Mouse (Mus musculus): Measurements from ENCODE around the gene Nubpl. TPM values are rescaled to one million over a fixed set of nuclear protein-coding genes. Genes with fewer than 3 reads are reported as not detected.
"Not testable (repeated sequence)": the region's sequence is repeated elsewhere in the genome, so short reads cannot be mapped to it uniquely, and the experiment has no call there.

Nubpl gene
- polyA plus RNA-seq, 1 experiment, result 14.6 TPM

GRCm38 (mm10) chr12:52198471-52198870 is 100.9 kb downstream of the Nubpl start:
- Histone ChIP-seq H3K4me3 (ENCODE audit: insufficient read depth, low read depth, low read length) (no peak overlapping the region), H3K4me1 (ENCODE audit: control insufficient read depth, insufficient read depth, insufficient read length, low read length) (no peaks in the 10 kb centered on the region), H3K27ac (replicated peaks; ENCODE audit: low read depth, low read length) (no peak overlapping the region)

- no peaks in the 10 kb centered on the region for H3K4me1 ChIP-seq (ENCODE audit: control insufficient read depth, insufficient read depth, insufficient read length, low read length)
- H3K4me3 ChIP-seq (ENCODE audit: insufficient read depth, low read depth, low read length), result no peak overlapping the region
Measured at GRCm38 (mm10) chr12:52209121-52209610, 111.6 kb downstream of the Nubpl start.

GRCm38 (mm10) chr12:52211144-52211543 is 113.6 kb downstream of the Nubpl start:
- H3K27ac ChIP-seq (replicated peaks; ENCODE audit: low read depth, low read length), result no peak overlapping the region
- no peak overlapping the region for H3K4me3 ChIP-seq (ENCODE audit: insufficient read depth, low read depth, low read length)
- no peaks in the 10 kb centered on the region for H3K4me1 ChIP-seq (ENCODE audit: control insufficient read depth, insufficient read depth, insufficient read length, low read length)

More at GRCm38 (mm10) chr12:52209121-52209610, 111.6 kb downstream of the Nubpl start:
- H3K27ac ChIP-seq (replicated peaks; ENCODE audit: low read depth, low read length), result no peak overlapping the region

DNA sequence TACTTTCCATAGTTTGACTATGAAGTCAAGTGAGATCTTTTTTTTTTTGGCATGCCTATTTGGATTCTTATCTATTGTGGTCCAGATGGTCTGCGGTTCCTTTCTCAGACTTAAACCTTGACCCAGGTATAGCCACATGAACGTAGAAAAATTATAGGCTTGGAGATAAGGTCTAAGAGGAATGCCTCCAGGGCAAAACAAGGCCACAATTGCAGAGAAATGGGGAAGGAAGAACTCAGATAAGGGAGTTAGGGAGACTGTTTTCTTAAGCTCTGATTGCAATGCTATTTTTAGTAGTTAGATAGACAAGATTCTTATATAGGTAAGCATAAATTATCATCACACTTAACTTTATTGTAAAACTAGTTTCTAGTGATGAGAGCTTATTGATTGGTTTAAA is 117.3 kb downstream of the Nubpl start:
- no peak overlapping the region for H3K4me3 ChIP-seq (ENCODE audit: insufficient read depth, low read depth, low read length)
- H3K4me1 ChIP-seq (ENCODE audit: control insufficient read depth, insufficient read depth, insufficient read length, low read length), result no peaks in the 10 kb centered on the region

DNA sequence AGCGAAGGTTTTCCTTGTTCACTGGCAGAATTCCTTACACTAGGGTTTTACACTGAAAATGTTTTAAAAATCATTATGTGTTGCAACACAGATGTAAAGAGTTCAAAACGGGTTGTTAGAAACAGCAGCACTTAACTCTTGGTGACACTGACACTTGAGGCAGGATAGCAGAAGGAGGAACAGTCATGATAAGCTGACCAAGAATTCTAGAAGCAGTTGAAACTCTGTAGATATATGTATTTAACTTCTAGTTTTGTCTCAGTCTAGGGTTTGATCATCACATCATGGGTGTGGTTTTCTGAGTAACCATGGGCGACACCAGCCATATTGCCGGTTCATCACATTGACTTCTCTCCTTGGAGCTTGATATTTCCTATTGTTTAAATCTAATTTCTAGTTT is 127.4 kb downstream of the Nubpl start:
- H3K4me1 ChIP-seq (ENCODE audit: control insufficient read depth, insufficient read depth, insufficient read length, low read length), result no peaks in the 10 kb centered on the region
- H3K4me3 ChIP-seq (ENCODE audit: insufficient read depth, low read depth, low read length), result no peak overlapping the region
- H3K27ac ChIP-seq (replicated peaks; ENCODE audit: low read depth, low read length), result no peak overlapping the region

More for the DNA sequence above, 117.3 kb downstream of the Nubpl start:
- no peak overlapping the region for H3K27ac ChIP-seq (replicated peaks; ENCODE audit: low read depth, low read length)

- H3K4me3 ChIP-seq (ENCODE audit: insufficient read depth, low read depth, low read length), result no peak overlapping the region
- H3K27ac ChIP-seq (replicated peaks; ENCODE audit: low read depth, low read length), result no peak overlapping the region
Measured at GRCm38 (mm10) chr12:52228746-52229145, 131.2 kb downstream of the Nubpl start.

DNA sequence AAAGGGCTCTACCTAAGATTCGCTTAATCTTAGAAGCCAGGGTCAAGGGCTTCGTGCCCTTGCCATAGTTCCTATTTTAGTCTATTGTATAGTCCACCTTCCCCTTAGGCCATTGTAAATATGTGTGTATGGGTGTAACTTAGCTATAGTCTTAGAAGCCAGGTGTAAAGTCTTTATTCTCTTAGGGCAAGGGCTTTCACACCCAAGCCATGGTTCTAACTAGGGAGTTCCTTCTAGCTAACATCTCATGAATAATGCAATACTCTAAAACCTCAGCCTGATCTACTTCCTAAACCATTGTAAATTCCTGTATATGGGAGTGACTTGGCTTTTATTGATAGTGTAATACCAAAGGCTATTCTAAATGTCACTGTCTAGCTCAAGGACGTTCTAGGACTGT is 134.4 kb downstream of the Nubpl start:
- H3K4me1 ChIP-seq (ENCODE audit: control insufficient read depth, insufficient read depth, insufficient read length, low read length); H3K4me3 ChIP-seq (ENCODE audit: insufficient read depth, low read depth, low read length); H3K27ac ChIP-seq (replicated peaks; ENCODE audit: low read depth, low read length): not testable (repeated sequence)

More at GRCm38 (mm10) chr12:52228746-52229145, 131.2 kb downstream of the Nubpl start:
- no peaks in the 10 kb centered on the region for H3K4me1 ChIP-seq (ENCODE audit: control insufficient read depth, insufficient read depth, insufficient read length, low read length)

DNA sequence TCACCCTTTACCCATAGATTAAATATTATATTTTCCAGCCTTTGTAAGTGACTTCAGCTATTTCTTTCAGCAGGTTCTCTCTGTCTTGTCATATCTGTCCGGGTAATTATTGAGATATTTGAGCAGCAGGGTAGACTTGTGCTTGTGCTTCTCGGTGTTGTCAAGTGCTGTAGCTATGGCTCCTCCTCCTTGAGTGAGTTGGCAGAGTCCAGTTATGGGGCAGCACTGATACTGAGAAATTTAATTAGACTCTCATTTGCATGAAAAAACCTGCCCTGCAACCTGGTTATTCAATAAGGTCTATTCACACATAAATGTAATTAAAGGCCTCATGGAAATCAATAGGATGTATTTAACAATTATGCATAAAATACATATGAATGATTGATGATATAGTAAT is 145.2 kb downstream of the Nubpl start:
- no peaks in the 10 kb centered on the region for H3K4me1 ChIP-seq (ENCODE audit: control insufficient read depth, insufficient read depth, insufficient read length, low read length)
- H3K4me3 ChIP-seq (ENCODE audit: insufficient read depth, low read depth, low read length), result no peak overlapping the region

DNA sequence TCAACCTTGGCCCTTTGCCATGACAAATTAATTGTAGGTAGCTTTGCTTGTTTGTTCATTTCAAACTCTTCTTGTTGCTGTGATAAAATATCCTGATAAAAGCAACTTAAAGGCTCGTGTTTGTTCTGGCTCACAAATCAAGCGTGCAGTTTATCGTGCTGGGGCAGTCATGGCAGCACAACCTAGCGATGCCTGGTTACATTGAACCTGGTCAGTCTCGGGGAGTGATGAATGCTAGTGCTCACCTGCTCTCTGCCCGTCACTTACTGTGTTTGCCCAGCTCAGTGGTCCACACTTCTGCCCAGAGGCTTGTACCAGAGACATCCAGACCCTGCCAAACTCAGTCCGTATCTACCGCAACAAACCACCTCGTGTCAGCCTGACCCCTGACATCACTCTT is 149.9 kb downstream of the Nubpl start:
- Histone ChIP-seq H3K4me1 (ENCODE audit: control insufficient read depth, insufficient read depth, insufficient read length, low read length) (no peaks in the 10 kb centered on the region), H3K27ac (replicated peaks; ENCODE audit: low read depth, low read length) (no peak overlapping the region), H3K4me3 (ENCODE audit: insufficient read depth, low read depth, low read length) (no peak overlapping the region)

More for the DNA sequence above, 145.2 kb downstream of the Nubpl start:
- no peak overlapping the region for H3K27ac ChIP-seq (replicated peaks; ENCODE audit: low read depth, low read length)

GRCm38 (mm10) chr12:52248531-52248930 is 151.0 kb downstream of the Nubpl start:
- Histone ChIP-seq H3K4me1 (ENCODE audit: control insufficient read depth, insufficient read depth, insufficient read length, low read length) (no peaks in the 10 kb centered on the region), H3K27ac (replicated peaks; ENCODE audit: low read depth, low read length) (no peak overlapping the region), H3K4me3 (ENCODE audit: insufficient read depth, low read depth, low read length) (no peak overlapping the region)

GRCm38 (mm10) chr12:52254089-52254488 is 156.6 kb downstream of the Nubpl start:
- Histone ChIP-seq H3K27ac (replicated peaks; ENCODE audit: low read depth, low read length) (no peak overlapping the region), H3K4me3 (ENCODE audit: insufficient read depth, low read depth, low read length) (no peak overlapping the region), H3K4me1 (ENCODE audit: control insufficient read depth, insufficient read depth, insufficient read length, low read length) (no peaks in the 10 kb centered on the region)

GRCm38 (mm10) chr12:52268131-52268530 is 170.6 kb downstream of the Nubpl start:
- Histone ChIP-seq H3K27ac (replicated peaks; ENCODE audit: low read depth, low read length) (no peak overlapping the region), H3K4me3 (ENCODE audit: insufficient read depth, low read depth, low read length) (no peak overlapping the region), H3K4me1 (ENCODE audit: control insufficient read depth, insufficient read depth, insufficient read length, low read length) (no peaks in the 10 kb centered on the region)

GRCm38 (mm10) chr12:52272828-52273227 is 175.3 kb downstream of the Nubpl start:
- Histone ChIP-seq H3K27ac (replicated peaks; ENCODE audit: low read depth, low read length) (no peak overlapping the region), H3K4me1 (ENCODE audit: control insufficient read depth, insufficient read depth, insufficient read length, low read length) (no peaks in the 10 kb centered on the region), H3K4me3 (ENCODE audit: insufficient read depth, low read depth, low read length) (no peak overlapping the region)

DNA sequence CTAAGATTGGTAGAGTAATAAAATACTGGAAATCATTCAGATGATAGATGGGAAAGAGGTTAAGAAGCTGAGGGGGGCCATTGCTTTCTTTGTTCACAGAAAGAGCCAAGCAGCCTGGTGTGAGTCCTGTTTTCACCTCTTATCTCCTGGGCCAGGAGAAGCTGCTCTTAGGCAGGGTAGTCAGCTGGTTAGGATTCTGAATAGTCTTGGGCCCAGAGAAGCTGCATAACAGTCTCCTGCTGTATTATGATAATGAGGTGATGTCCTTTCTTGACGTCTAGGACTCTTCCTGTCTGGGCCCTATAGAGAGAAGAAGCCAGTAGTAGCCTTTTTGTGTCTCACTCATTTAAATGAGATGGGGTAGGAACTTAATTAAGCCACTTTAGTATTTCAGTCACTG is 178.8 kb downstream of the Nubpl start:
- no peaks in the 10 kb centered on the region for H3K4me1 ChIP-seq (ENCODE audit: control insufficient read depth, insufficient read depth, insufficient read length, low read length)
- no peak overlapping the region for H3K4me3 ChIP-seq (ENCODE audit: insufficient read depth, low read depth, low read length)
- H3K27ac ChIP-seq (replicated peaks; ENCODE audit: low read depth, low read length), result no peak overlapping the region

DNA sequence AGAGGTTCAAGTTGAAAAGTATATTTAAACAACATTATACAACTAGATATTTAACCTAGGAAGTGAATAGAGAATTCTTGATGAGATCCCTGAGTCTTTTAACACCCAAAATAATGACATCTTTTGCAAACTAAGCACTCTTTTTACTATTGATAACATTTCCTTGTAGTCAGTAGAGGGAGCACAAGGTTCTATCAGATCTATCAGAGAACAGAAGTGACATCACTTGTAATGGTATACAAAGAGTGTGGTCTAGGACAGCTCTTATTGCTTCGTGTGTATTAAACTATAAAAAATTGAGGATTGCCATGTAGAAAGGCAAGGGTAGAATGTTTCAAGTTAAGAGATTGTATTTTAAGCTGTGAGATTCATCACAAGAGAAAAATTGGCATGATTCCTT is 183.7 kb downstream of the Nubpl start:
- Histone ChIP-seq H3K27ac (replicated peaks; ENCODE audit: low read depth, low read length) (no peak overlapping the region), H3K4me3 (ENCODE audit: insufficient read depth, low read depth, low read length) (no peak overlapping the region), H3K4me1 (ENCODE audit: control insufficient read depth, insufficient read depth, insufficient read length, low read length) (no peaks in the 10 kb centered on the region)

GRCm38 (mm10) chr12:52284471-52284870 is 186.9 kb downstream of the Nubpl start:
- Histone ChIP-seq H3K4me3 (ENCODE audit: insufficient read depth, low read depth, low read length) (no peak overlapping the region), H3K27ac (replicated peaks; ENCODE audit: low read depth, low read length) (no peak overlapping the region), H3K4me1 (ENCODE audit: control insufficient read depth, insufficient read depth, insufficient read length, low read length) (peaks cover 9% of the 10 kb centered on the region)

- Histone ChIP-seq H3K27ac (replicated peaks; ENCODE audit: low read depth, low read length) (no peak overlapping the region), H3K4me3 (ENCODE audit: insufficient read depth, low read depth, low read length) (no peak overlapping the region), H3K4me1 (ENCODE audit: control insufficient read depth, insufficient read depth, insufficient read length, low read length) (peaks cover 9% of the 10 kb centered on the region)
Measured at GRCm38 (mm10) chr12:52286802-52287201, 189.3 kb downstream of the Nubpl start.

All from brown adipose tissue, adult 24 weeks (tissue).